Mouse (Mus musculus): ENCODE data around the gene Cntnap1. TPM values are rescaled to one million over a fixed set of nuclear protein-coding genes. Genes with fewer than 3 reads are reported as not detected.

The Cntnap1 gene
- total RNA-seq, 2 experiments from 2014 or later = 0.36 to 0.41 TPM

DNA sequence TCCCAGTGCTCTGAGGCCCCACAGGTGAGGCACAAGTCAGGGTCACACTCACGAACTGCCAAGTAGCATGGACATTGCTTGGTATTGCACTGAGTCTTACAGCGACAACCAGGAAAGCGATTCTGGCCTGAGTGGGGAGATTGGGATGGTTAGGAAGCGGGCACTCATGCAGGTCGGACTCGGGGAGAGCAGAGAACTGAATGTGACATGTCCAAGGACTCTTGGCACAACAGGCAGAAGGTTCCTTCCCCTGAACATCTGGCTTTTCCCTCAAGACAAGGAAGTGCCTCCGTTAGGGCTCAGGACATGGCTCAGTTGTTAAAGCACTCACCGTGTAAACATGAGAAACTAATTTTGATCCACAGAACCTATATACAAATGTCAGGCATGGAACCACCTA is 25.2 kb downstream of the Cntnap1 start:
- no peak for ATAC-seq (replicated peaks; ENCODE audit: poor library complexity, severe bottlenecking)

DNA sequence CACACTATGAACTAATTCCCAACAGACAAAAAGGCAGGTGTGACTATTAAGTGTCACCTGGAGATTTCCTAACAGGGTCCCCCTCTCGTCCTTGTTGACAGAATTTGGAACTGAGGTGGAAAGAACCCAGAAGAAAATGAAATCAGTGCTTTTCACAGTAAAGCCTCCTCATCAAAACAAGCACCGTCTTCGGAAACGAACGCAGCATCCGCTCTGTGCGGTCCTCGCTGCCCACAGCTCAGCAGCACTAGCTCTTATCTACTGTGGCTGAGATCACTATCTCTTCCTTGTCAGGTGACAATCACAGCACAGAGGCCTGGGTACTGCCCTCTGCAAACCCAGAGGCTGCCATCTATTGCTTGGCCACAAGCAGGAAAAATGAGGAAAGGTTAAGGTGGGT is 25.9 kb downstream of the Cntnap1 start:
- no peak for ATAC-seq (replicated peaks; ENCODE audit: poor library complexity, severe bottlenecking)

DNA sequence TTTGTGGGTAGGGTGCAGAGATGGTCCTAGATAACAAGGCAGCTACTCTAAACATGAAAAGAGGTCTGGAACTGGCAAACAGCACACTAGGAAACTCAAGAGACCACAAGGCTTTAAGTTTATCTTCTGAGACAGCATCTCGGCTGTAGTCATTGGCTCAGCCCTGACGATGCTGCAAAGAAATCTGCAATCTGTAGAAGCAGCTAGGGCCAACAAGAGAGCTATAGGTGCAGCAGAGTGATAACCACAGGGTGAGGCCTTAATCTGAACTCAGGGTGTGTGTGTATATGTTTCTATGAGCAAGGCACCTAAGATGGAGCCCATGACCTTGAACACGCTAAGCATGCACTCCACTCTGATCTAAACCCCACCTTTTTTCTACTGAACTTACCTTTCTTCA is 29.2 kb downstream of the Cntnap1 start:
- no peak for ATAC-seq (replicated peaks; ENCODE audit: poor library complexity, severe bottlenecking)

DNA sequence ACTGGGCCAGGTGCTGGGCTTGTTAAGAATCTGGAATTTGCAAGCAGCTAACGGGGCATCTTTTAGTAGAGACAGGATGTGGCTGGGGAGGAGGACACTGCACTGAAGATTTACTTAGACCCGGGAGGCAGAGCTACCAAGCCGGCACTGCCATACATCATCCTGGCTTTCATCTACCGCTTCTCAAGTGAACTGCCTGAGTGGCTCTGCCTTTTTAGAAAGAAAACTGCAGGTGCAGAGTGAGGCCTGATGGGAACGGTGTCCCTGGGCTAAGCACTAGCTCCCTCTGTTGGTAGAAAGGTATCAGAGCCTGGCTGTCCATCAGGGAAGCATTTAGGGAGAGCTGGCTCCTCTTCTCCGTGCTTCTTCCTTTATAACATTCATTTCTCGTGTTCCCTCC is 30.7 kb downstream of the Cntnap1 start:
- 0 out of 2 replicates have a peak, but pooled peaks have one; percentile 40 for ATAC-seq (replicated peaks; ENCODE audit: poor library complexity, severe bottlenecking)

DNA sequence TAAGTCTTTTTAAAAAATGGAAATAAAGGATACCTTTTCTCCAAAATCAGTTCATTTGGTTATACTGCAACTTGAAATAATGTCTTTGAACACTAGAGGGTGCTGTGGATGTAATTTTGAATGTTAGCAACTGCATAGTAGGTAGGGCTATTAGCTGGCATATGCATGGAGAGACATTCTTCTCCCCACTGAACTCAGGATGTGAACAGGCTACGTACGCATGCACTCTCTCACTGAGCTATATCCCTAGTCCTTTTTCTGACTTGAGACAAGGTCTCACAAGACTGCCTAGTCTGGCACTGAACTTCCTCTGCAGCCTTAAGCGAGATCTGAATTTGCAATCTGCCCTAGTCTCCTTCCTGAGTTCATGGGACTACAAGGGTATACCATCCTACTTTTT is 41.6 kb downstream of the Cntnap1 start:
- ATAC-seq (replicated peaks; ENCODE audit: poor library complexity, severe bottlenecking) = peak; percentile 46; the same call in 1 of the 2 replicates

DNA sequence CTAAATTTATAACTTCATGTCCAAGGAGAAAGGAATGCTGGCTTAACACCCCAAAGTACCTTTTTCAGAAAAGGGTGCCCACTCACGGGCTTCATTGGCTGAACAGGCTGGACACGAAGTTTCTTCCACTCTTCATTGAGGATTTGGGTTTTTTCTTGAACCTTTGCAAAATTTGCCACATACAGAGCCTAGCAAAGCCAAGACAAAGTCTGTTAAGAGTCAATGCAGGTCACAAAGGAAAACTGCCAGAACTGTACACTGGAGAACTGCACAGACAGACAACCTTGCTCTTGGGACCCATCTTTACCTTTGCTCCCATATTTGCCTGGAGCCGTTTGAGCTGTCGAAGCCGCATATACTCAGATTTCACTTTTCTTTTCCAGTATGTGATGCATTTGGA is 46.6 kb downstream of the Cntnap1 start:
- ATAC-seq (replicated peaks; ENCODE audit: poor library complexity, severe bottlenecking) = no peak

DNA sequence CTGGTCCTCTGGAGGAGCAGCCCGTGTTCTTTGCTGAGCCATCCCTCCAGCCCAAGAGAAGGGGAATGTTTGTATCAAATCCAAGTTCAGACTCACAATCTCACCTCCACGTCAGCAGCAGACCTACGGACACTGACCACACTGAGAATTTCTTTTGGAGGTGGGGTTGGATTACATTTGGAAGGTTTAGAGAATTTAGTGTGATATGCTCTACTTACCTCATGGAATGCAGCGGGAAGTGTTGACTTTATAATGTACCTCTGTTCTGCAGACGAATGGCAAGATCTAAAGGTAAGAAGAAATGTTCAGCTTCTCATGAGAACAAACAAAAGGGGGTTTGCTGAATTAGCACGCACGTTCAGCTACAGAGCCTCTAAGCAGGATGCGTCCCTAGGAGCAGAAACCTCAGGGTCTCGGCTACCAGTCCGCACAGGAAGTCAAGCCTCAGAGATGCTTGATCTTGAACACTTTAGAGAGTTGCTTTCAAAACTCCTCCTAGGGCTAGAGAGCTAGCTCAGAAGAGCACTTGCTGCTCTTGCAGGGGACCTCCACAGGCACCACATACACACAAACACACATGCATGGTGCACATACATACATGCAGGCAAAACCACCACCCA is 48.2 kb downstream of the Cntnap1 start:
- ATAC-seq (replicated peaks; ENCODE audit: poor library complexity, severe bottlenecking) = no peak

DNA sequence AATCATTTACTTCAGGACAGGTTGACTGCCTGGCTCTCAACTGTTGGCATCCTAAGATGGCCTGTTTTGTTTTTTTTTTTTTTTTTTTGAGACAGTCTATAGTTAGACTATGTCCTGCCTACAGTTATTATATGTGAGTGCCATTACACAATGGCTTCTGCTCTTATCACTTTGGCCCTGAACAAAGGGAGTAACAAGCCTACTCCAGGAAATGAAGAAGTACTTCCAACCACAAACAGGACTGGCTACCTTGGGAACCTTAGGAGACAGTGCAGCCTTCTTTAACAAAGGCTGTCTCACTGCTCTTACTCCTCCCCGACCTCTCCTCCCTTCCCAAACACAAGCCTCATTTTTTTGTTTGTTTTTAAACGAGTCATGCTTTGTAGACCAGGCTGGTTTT is 50.5 kb downstream of the Cntnap1 start:
- 0 out of 2 replicates have a peak, but pooled peaks have one; percentile 40 for ATAC-seq (replicated peaks; ENCODE audit: poor library complexity, severe bottlenecking)

DNA sequence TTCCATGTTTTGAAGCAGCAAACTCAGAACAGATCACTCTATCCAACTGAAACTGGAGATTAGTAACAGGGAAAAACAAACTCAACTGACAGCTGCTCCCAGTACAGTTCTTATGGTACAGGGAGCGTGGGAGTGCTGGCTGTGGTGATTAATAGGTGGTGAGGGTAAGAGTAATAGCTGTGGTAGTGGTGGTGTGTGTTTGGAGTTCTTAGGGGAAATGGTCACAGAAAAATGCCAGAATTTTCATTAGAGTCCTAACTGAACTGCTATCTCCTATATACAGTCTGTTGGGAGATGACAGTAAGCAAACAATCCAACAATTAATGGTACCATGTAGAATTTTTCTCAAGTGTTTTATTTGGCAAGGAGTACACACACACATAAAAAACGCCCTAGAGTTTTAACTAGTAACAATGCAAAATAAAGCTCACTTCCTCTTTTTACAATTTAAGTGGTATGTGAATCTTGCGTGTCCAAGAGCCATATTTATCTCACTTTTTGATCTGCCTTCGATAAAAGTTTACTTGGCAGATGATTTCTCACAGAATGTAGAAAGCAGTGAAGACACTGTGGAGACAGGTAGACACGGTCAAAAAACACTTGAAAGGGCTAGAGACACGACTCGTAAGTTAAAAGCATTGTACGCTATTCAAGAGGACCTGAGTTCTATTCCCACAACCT is 51.1 kb downstream of the Cntnap1 start:
- ATAC-seq (replicated peaks; ENCODE audit: poor library complexity, severe bottlenecking) = 0 out of 2 replicates have a peak, but pooled peaks have one; percentile 34

DNA sequence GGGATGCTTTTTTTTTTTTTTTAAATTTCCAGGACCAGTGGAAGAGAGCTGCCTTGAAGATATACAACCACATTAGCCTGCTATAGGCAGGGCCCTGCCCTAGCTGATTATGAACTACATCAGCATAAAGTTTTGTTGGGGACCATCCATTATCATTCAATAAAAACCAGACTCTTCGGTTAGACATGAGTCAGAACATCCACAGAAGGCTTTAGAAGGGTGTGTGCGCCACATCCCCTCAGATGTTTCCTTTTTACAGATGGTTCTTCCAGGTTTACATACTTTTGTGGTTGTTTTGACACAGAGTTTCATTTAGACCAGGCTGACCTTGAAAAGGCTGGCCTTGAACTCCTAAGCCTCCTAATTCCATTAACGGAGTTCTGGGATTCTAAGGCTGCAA is 54.0 kb downstream of the Cntnap1 start:
- no peak for ATAC-seq (replicated peaks; ENCODE audit: poor library complexity, severe bottlenecking)

DNA sequence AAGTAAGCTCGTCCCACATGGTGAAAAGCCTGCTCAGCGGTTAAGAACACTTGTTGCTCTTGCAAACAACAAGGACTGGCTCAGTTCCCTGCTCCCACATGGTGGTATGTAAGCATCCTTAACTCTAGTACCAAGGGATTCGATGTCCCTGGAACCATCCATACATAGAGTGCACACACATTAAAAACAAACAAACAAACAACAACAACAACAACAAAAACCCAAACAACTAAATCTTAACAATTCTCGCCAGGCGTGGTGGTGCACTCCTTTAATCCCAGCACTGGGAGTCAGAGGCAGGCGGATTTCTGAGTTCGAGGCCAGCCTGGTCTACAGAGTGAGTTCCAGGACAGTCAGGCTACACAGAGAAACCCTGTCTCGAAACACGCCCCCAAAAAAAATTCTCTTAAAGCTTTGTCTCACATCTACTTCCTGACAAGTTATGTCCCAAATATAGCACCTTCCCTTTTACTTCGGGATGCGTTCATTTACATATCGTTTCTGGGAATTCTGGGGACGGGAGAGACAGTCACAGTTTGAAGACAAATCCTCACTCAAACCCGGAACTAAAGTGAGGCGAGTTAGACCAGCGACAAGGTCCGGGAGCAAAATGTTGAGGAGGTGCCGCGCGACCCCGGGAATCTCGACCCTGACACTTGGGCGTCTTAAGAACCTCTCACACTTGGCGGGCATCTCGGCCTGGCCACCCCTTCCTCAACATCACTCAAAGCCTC is 55.2 kb downstream of the Cntnap1 start:
- ATAC-seq (replicated peaks; ENCODE audit: poor library complexity, severe bottlenecking) = no peak

DNA sequence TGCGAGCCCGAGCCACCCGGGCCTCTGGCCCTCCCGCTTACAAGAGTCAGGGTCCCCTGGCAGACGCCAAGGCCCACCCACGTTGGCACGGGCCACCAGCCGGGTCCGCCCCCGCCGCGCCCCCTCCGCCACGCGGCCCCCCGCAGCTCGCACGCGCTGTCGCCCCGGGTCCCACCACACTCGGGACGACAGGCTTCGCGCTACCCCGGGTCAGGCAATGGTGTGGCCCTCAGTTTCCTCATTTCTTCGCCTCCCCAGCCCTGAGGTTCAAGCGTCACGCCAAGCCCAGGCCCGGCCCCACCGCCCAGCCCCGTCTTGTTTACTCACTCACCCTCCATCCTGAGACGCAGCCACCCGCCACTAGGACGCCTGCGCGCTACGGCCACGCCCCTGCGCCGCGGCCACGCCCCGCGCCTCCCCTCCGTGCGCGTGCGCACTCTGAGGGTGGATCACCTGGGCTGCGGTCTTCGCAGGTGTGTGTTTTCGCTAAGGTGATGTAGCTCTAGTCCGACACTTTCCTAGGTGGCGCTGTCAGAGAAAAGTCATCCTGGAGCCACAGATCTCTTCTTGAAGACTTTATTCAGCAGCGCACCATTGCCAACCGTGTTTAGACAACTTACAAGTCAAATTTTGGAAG is 55.9 kb downstream of the Cntnap1 start, which contains the start of gene Ezh1:
Ezh1 (minus strand) TSS at position 399 of the 637 bp plus-strand sequence.
- ATAC-seq (replicated peaks; ENCODE audit: poor library complexity, severe bottlenecking) = peak; percentile 91

DNA sequence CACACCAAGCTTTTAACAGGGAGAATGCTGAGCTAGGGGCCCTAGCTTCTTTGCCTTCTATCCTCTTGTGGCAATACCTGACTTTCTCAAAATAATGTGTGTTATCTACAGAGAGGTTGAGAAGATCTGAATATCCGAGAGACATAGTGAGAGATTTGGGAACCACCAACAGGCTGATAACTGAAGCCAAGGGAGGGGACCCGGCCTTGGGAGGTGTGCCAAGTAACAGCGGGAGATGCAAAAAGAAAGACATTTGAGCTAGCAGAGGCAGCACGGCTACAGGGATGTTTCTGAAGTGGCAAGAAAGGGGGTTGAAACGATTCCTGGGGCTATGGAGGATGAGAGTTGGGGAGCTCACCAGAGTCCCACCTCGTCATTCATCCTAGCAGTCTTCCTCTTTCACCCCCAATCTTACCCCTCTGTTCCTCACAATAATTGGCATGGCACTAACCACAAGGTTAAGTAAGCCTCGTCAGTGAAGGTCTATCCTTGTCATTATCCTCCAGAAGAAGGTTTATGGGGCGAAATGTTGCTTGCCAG is 59.1 kb downstream of the Cntnap1 start:
- peak; percentile 36 for ATAC-seq (replicated peaks; ENCODE audit: poor library complexity, severe bottlenecking)

DNA sequence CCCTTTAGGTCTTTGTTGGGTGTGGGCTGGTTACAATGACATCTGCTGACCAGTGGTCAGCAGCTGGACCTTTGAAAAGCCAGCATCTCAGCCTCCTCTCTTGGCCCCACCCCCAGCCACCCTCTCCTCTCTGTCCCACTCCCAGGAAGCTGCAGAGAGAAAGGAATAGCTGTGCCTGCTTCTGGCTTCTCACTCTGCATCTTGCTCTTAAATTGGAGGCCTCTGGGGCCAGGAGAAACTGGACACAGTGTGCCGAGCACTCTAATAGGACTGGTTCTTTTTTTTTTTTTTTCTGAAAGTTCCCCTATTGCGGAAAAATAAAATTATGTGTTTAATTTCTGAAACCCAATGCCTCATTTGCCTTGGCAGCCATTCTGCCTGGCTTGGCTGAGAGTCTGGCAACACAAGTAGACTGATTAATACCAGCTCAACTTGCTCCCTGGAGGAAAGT is 59.8 kb downstream of the Cntnap1 start:
- no peak for ATAC-seq (replicated peaks; ENCODE audit: poor library complexity, severe bottlenecking)

DNA sequence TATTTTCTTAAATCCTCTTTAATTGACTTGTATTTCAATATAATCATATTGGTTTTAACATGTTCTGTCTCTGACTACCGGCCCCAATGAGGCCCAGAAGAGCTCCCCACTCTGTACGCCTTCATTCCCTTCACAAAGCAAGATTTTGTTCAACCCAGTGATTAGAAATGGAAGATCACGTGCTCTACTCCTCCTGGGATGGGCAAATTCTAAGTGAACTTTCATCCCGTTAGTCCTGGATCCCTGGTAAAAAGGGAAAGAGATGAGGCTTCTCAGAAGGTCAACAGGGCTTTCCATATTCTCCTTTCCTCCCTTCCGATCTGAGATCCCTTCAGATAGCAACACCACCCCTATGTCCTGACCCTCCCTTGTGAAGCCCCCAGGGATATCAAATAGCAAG is 60.2 kb downstream of the Cntnap1 start:
- no peak for ATAC-seq (replicated peaks; ENCODE audit: poor library complexity, severe bottlenecking)

DNA sequence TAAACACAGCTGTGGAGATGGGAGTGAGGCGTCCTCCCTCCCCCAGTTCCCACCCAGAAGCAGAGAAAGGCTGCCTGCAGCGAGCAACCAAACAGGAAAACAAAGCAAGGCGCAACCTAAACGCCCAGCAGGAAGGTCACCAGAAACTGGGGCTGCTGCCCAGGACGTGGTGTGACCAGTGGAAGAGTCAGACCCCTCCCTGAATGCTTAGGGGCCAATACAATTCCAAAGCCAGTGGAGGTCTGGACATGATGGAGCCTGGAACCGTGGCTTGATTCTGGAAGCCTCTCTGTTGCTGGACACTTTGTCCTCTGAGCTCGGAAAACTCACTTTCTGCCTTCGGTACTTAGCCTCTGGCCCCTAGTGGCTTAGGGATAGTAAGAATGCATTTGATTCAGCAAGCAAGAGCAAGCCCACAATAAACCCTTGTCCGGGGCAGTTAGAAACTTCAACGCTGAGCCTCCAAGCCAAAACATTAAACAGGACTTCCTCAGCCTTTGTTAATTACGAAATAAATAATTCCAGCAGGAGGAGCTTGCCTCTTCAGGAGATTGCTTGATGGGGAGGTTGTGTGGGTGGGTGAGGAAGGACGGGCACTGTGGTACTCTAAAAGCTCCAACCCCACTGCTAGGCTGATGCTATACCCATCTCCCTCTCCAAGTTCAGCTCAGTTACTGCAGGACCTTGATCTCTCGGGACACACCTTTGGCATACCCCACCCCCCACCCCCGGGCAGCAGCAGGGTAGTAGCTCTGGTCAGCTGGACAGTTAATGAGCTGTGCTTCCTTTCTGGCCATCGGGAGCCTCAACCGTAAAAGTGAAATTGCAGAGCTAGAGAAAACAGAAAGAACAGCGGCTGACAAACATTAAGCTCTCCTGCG is 60.9 kb downstream of the Cntnap1 start:
- ATAC-seq (replicated peaks; ENCODE audit: poor library complexity, severe bottlenecking) = no peak

DNA sequence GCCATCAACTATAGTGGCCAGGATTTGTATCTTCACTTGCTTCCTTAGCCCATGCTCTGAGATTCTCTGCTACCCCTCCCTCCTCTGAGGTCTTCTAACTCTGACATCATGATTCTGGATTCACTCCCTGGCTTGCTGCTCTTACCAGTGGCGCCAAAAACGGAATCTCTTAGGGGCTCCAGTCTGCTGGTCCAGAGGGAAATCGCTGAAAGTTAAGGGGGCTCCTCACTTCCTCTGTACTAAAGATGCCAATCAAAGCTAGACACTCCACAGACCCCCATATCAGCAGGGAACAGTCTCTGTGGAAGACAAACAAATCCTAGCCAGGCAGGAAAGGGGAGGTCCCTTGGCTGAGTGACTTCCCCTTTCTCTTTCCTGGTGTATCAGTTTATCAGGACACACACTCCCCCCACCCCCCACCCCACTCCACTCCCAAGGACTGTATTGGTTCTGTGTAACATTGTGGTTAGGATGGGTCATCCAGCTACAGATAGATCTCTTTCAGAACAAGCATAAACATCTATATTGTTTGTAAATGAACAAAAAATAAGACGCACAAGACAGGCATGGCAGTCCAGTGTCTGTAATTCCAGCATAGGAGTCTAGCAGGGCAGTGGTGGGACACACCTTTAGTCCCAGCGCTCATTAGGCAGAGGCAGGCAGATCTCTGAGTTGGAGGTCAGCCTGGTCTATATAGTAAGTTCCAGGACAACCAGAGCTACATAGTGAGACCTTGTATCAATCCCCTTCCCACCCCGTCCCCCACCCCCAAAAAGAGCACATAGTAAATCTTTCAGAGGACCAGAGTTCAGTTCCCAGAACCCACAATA is 61.9 kb downstream of the Cntnap1 start:
- ATAC-seq (replicated peaks; ENCODE audit: poor library complexity, severe bottlenecking) = peak; percentile 82

DNA sequence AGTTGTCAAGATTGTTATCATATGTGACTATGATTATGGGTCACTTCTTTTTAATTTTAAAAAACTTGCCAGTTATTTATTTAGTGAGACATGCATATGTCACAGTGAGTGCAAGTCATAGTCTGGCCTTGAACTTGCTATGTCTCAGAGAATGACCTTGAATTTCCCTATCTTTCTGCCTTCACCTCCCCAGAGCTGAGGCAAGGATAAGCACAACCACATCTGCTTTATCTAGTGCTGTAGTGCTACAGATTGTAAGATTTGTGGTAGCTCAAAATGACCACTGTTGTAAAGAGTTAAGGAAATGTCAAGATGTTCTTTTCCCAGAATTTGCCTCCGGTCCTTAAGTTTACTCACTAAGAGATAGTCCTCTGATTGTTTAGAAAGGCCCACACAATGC is 62.9 kb downstream of the Cntnap1 start:
- ATAC-seq (replicated peaks; ENCODE audit: poor library complexity, severe bottlenecking) = no peak

DNA sequence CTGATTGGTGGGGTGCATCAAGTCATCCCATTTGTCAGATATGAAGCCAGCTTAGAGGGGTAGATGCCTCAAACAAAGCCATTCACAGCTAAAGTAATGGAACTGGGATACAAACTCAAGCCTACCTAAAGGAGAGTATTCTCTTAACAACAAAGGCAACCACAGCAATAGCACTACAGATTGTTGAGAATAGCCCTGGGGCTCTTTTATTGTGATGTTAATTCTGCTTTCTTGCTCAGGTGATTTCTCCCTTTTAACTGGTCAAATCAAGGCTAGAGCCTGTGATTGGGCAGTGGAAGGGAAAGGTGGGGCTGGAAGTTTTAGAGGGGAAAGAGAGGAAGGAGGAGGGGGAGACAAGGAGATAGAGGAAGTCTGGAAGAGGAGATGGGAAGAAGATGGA is 63.8 kb downstream of the Cntnap1 start:
- no peak for ATAC-seq (replicated peaks; ENCODE audit: poor library complexity, severe bottlenecking)
